Mouse (Mus musculus) urinary bladder, postnatal 10 days (tissue): ENCODE data around the gene Hist1h2ab.

ENCODE experiments used
- DNase-seq: peaks from one replicate; pipeline ENCODE4 v3.0.0; 2022; ENCODE audit warnings: low spot score

Gene Hist1h2ab

GRCm38 (mm10) chr13:23778339-23778738, 27.4 kb downstream of the Hist1h2ab start:
- no peak for DNase-seq

GRCm38 (mm10) chr13:23779025-23779424, 28.1 kb downstream of the Hist1h2ab start:
- no peak for DNase-seq

GRCm38 (mm10) chr13:23792520-23792919, 41.6 kb downstream of the Hist1h2ab start:
- no peak for DNase-seq

GRCm38 (mm10) chr13:23799405-23799804, 48.5 kb downstream of the Hist1h2ab start:
- no peak for DNase-seq
